Mouse (Mus musculus): Measurements from ENCODE around the gene Ifnar2. TPM values are rescaled to one million over a fixed set of nuclear protein-coding genes. Genes with fewer than 3 reads are reported as not detected.

Ifnar2 gene
- polyA plus RNA-seq, 1 experiment from 2014 or later, result 32.3 TPM

DNA sequence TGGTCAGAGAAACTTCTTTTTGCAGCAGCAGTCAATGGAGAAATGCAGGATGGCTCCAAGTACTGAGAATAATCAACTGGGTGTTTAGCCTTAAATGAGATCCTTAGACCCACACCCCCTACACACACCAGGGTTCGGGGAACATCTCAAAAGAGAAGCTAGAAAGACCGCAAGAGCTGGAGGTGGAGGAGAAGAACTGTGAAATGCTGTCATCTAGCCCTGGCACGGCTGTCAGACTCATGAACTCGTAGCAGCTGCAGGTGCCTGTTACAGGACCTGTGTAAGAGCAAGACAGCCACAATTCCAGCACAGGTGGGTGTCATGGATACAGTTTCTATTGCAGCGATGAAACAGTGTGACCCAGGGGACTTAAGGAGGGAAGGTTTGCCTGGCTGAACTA lies 18.9 kb upstream of the Ifnar2 start:
- H3K4me1 ChIP-seq (replicated peaks; ENCODE audit: control insufficient read depth, insufficient read depth, low read length), result peaks cover 4% of the 10 kb centered on the region; the same call in 1 of the 2 replicates
- no peaks in the 10 kb centered on the region for H3K9me3 ChIP-seq (ENCODE audit: control insufficient read depth, low read length)
- peaks cover 9% of the 10 kb centered on the region; the same call in 1 of the 2 replicates for H3K27me3 ChIP-seq (ENCODE audit: control insufficient read depth, insufficient read depth, low read length)
- no peaks in the 10 kb centered on the region for H3K36me3 ChIP-seq (ENCODE audit: control insufficient read depth, insufficient read depth, low read length)
- no peak for ATAC-seq (replicated peaks; ENCODE audit: low FRiP score)
- H3K9ac ChIP-seq (ENCODE audit: low read length), result no peak overlapping the region
- WGBS, result 84% methylated on average over 5 of the region's 5 CpGs
- H3K4me3 ChIP-seq (ENCODE audit: low read depth, low read length), result no peak overlapping the region
- no peak overlapping the region for H3K27ac ChIP-seq (ENCODE audit: low read depth, low read length)
- H3K4me2 ChIP-seq (ENCODE audit: low read depth, low read length, severe bottlenecking), result no peak overlapping the region
- DNase-seq (ENCODE audit: low spot score), result no peak

- Histone ChIP-seq H3K4me1 (replicated peaks; ENCODE audit: control insufficient read depth, insufficient read depth, low read length) (peaks cover 4% of the 10 kb centered on the region; the same call in 1 of the 2 replicates), H3K4me3 (ENCODE audit: low read depth, low read length) (no peak overlapping the region), H3K36me3 (ENCODE audit: control insufficient read depth, insufficient read depth, low read length) (no peaks in the 10 kb centered on the region), H3K4me2 (ENCODE audit: low read depth, low read length, severe bottlenecking) (no peak overlapping the region), H3K9ac (ENCODE audit: low read length) (no peak overlapping the region), H3K9me3 (ENCODE audit: control insufficient read depth, low read length) (no peaks in the 10 kb centered on the region), H3K27me3 (ENCODE audit: control insufficient read depth, insufficient read depth, low read length) (peaks cover 9% of the 10 kb centered on the region; the same call in 1 of the 2 replicates), H3K27ac (ENCODE audit: low read depth, low read length) (no peak overlapping the region)
- DNase-seq (ENCODE audit: low spot score), result no peak
- WGBS, result 81% methylated on average over 4 of the region's 4 CpGs
- ATAC-seq (replicated peaks; ENCODE audit: low FRiP score), result no peak
Measured at GRCm38 (mm10) chr16:91354599-91354998, 18.0 kb upstream of the Ifnar2 start.

GRCm38 (mm10) chr16:91355160-91355559 lies 17.4 kb upstream of the Ifnar2 start:
- Histone ChIP-seq H3K27me3 (ENCODE audit: control insufficient read depth, insufficient read depth, low read length) (peaks cover 9% of the 10 kb centered on the region; the same call in 1 of the 2 replicates), H3K4me3 (ENCODE audit: low read depth, low read length) (no peak overlapping the region), H3K4me1 (replicated peaks; ENCODE audit: control insufficient read depth, insufficient read depth, low read length) (peaks cover 4% of the 10 kb centered on the region; the same call in 1 of the 2 replicates), H3K9me3 (ENCODE audit: control insufficient read depth, low read length) (no peaks in the 10 kb centered on the region), H3K4me2 (ENCODE audit: low read depth, low read length, severe bottlenecking) (no peak overlapping the region), H3K36me3 (ENCODE audit: control insufficient read depth, insufficient read depth, low read length) (no peaks in the 10 kb centered on the region), H3K9ac (ENCODE audit: low read length) (no peak overlapping the region), H3K27ac (ENCODE audit: low read depth, low read length) (no peak overlapping the region)
- DNase-seq (ENCODE audit: low spot score) (no peak), ATAC-seq (replicated peaks; ENCODE audit: low FRiP score) (no peak)
- WGBS, result 84% methylated on average over 12 of the region's 12 CpGs

GRCm38 (mm10) chr16:91356760-91357525 lies 15.6 kb upstream of the Ifnar2 start:
- Histone ChIP-seq H3K4me3 (ENCODE audit: low read depth, low read length) (no peak overlapping the region), H3K9ac (ENCODE audit: low read length) (no peak overlapping the region), H3K27ac (ENCODE audit: low read depth, low read length) (no peak overlapping the region), H3K27me3 (ENCODE audit: control insufficient read depth, insufficient read depth, low read length) (peaks cover 7% of the 10 kb centered on the region; the same call in 1 of the 2 replicates), H3K4me1 (replicated peaks; ENCODE audit: control insufficient read depth, insufficient read depth, low read length) (peaks cover under 1% of the 10 kb centered on the region; the same call in 1 of the 2 replicates), H3K36me3 (ENCODE audit: control insufficient read depth, insufficient read depth, low read length) (no peaks in the 10 kb centered on the region), H3K4me2 (ENCODE audit: low read depth, low read length, severe bottlenecking) (no peak overlapping the region), H3K9me3 (ENCODE audit: control insufficient read depth, low read length) (no peaks in the 10 kb centered on the region)
- 78% methylated on average over 10 of the region's 10 CpGs for WGBS
- ATAC-seq (replicated peaks; ENCODE audit: low FRiP score) (no peak), DNase-seq (ENCODE audit: low spot score) (no peak)

GRCm38 (mm10) chr16:91357526-91357900 lies 15.1 kb upstream of the Ifnar2 start:
- DNase-seq (ENCODE audit: low spot score) (no peak), ATAC-seq (replicated peaks; ENCODE audit: low FRiP score) (no peak)
- no peak overlapping the region for H3K4me2 ChIP-seq (ENCODE audit: low read depth, low read length, severe bottlenecking)
- 65% methylated on average over 10 of the region's 10 CpGs for WGBS
- no peaks in the 10 kb centered on the region for H3K4me1 ChIP-seq (replicated peaks; ENCODE audit: control insufficient read depth, insufficient read depth, low read length)
- H3K36me3 ChIP-seq (ENCODE audit: control insufficient read depth, insufficient read depth, low read length), result no peaks in the 10 kb centered on the region
- H3K9ac ChIP-seq (ENCODE audit: low read length), result no peak overlapping the region
- no peak overlapping the region for H3K27ac ChIP-seq (ENCODE audit: low read depth, low read length)
- H3K27me3 ChIP-seq (ENCODE audit: control insufficient read depth, insufficient read depth, low read length), result peaks cover 7% of the 10 kb centered on the region; the same call in 1 of the 2 replicates
- H3K4me3 ChIP-seq (ENCODE audit: low read depth, low read length), result no peak overlapping the region
- H3K9me3 ChIP-seq (ENCODE audit: control insufficient read depth, low read length), result no peaks in the 10 kb centered on the region

DNA sequence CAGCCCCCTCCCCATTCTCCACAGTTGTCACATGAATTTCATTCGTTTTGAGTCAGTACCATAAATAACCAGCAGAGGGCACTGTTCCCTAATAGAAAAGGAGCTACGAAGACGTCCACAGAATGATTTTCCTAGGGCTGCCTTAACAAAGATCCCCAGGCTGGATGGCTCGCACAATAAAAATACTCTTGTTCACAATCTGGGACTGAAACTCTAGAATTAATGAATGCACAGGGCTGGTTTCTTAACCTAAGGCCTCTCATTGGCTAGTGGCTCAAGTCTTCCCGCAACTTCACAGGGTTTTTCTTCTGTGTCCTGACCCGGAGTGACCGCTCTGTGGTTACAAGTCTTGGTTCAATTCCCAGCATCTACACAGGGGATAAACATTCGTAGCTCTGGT lies 14.0 kb upstream of the Ifnar2 start:
- Histone ChIP-seq H3K4me3 (ENCODE audit: low read depth, low read length) (no peak overlapping the region), H3K9me3 (ENCODE audit: control insufficient read depth, low read length) (no peaks in the 10 kb centered on the region), H3K27me3 (ENCODE audit: control insufficient read depth, insufficient read depth, low read length) (peaks cover under 1% of the 10 kb centered on the region; the same call in 1 of the 2 replicates), H3K27ac (ENCODE audit: low read depth, low read length) (no peak overlapping the region), H3K9ac (ENCODE audit: low read length) (no peak overlapping the region), H3K4me1 (replicated peaks; ENCODE audit: control insufficient read depth, insufficient read depth, low read length) (no peaks in the 10 kb centered on the region), H3K36me3 (ENCODE audit: control insufficient read depth, insufficient read depth, low read length) (no peaks in the 10 kb centered on the region), H3K4me2 (ENCODE audit: low read depth, low read length, severe bottlenecking) (no peak overlapping the region)
- no peak for DNase-seq (ENCODE audit: low spot score)
- ATAC-seq (replicated peaks; ENCODE audit: low FRiP score), result no peak
- WGBS, result 42% methylated on average over 8 of the region's 8 CpGs

- Histone ChIP-seq H3K27me3 (ENCODE audit: control insufficient read depth, insufficient read depth, low read length) (no peaks in the 10 kb centered on the region), H3K4me1 (replicated peaks; ENCODE audit: control insufficient read depth, insufficient read depth, low read length) (no peaks in the 10 kb centered on the region), H3K9ac (ENCODE audit: low read length) (no peak overlapping the region), H3K4me3 (ENCODE audit: low read depth, low read length) (no peak overlapping the region), H3K9me3 (ENCODE audit: control insufficient read depth, low read length) (no peaks in the 10 kb centered on the region), H3K36me3 (ENCODE audit: control insufficient read depth, insufficient read depth, low read length) (no peaks in the 10 kb centered on the region), H3K27ac (ENCODE audit: low read depth, low read length) (no peak overlapping the region), H3K4me2 (ENCODE audit: low read depth, low read length, severe bottlenecking) (no peak overlapping the region)
- 90% methylated on average over 13 of the region's 13 CpGs for WGBS
- DNase-seq (ENCODE audit: low spot score), result no peak
- ATAC-seq (replicated peaks; ENCODE audit: low FRiP score), result no peak
Measured at GRCm38 (mm10) chr16:91359531-91359930, 13.1 kb upstream of the Ifnar2 start.

- WGBS, result 65% methylated on average over 3 of the region's 3 CpGs
Measured at GRCm38 (mm10) chr16:91360162-91360561, 12.4 kb upstream of the Ifnar2 start.

GRCm38 (mm10) chr16:91362006-91362405 lies 10.6 kb upstream of the Ifnar2 start:
- Histone ChIP-seq H3K4me1 (replicated peaks; ENCODE audit: control insufficient read depth, insufficient read depth, low read length) (no peaks in the 10 kb centered on the region), H3K36me3 (ENCODE audit: control insufficient read depth, insufficient read depth, low read length) (no peaks in the 10 kb centered on the region), H3K9me3 (ENCODE audit: control insufficient read depth, low read length) (no peaks in the 10 kb centered on the region), H3K27me3 (ENCODE audit: control insufficient read depth, insufficient read depth, low read length) (no peaks in the 10 kb centered on the region), H3K9ac (ENCODE audit: low read length) (no peak overlapping the region), H3K27ac (ENCODE audit: low read depth, low read length) (no peak overlapping the region), H3K4me2 (ENCODE audit: low read depth, low read length, severe bottlenecking) (no peak overlapping the region), H3K4me3 (ENCODE audit: low read depth, low read length) (no peak overlapping the region)
- 71% methylated on average over 2 of the region's 2 CpGs for WGBS
- DNase-seq (ENCODE audit: low spot score) (no peak), ATAC-seq (replicated peaks; ENCODE audit: low FRiP score) (no peak)

More at GRCm38 (mm10) chr16:91360162-91360561, 12.4 kb upstream of the Ifnar2 start:
- no peak overlapping the region for H3K4me2 ChIP-seq (ENCODE audit: low read depth, low read length, severe bottlenecking)
- no peaks in the 10 kb centered on the region for H3K4me1 ChIP-seq (replicated peaks; ENCODE audit: control insufficient read depth, insufficient read depth, low read length)
- no peaks in the 10 kb centered on the region for H3K27me3 ChIP-seq (ENCODE audit: control insufficient read depth, insufficient read depth, low read length)
- H3K9me3 ChIP-seq (ENCODE audit: control insufficient read depth, low read length), result no peaks in the 10 kb centered on the region
- H3K36me3 ChIP-seq (ENCODE audit: control insufficient read depth, insufficient read depth, low read length), result no peaks in the 10 kb centered on the region
- no peak overlapping the region for H3K4me3 ChIP-seq (ENCODE audit: low read depth, low read length)
- H3K27ac ChIP-seq (ENCODE audit: low read depth, low read length), result no peak overlapping the region
- DNase-seq (ENCODE audit: low spot score), result no peak
- H3K9ac ChIP-seq (ENCODE audit: low read length), result no peak overlapping the region
- ATAC-seq (replicated peaks; ENCODE audit: low FRiP score), result no peak

Measured in forebrain, embryonic 11.5 days (tissue).